Mouse (Mus musculus) hindbrain, embryonic 12.5 days (tissue): Measurements from ENCODE around the gene Snx14. TPM values are rescaled to one million over a fixed set of nuclear protein-coding genes. Genes with fewer than 3 reads are reported as not detected.
"Not testable (repeated sequence)": the region's sequence is repeated elsewhere in the genome, so short reads cannot be mapped to it uniquely, and the experiment has no call there.

Experiments used
- ATAC-seq: fragments of 200-750 bp; cut with Nextera tagmentation; 2 replicates; pipeline ENCODE4 v1.8.0; 2017; ENCODE audit warnings: moderate TSS enrichment; ENCODE audit not compliant: low FRiP score
- H3K27ac ChIP-seq: fragments of 300-500 bp; sonication (generic); 2 replicates; pipeline ENCODE4 v1.5.1; 2016; ENCODE audit warnings: mild to moderate bottlenecking
- H3K27me3 ChIP-seq: fragments of 300-500 bp; sonication (generic); 2 replicates; pipeline ENCODE4 v1.6.1; 2016; ENCODE audit warnings: mild to moderate bottlenecking
- H3K36me3 ChIP-seq: fragments of 300-500 bp; sonication (generic); 2 replicates; pipeline ENCODE4 v1.6.1; 2016; ENCODE audit warnings: mild to moderate bottlenecking
- H3K4me1 ChIP-seq: fragments of 300-500 bp; sonication (generic); 2 replicates; pipeline ENCODE4 v1.6.1; 2016
- H3K4me2 ChIP-seq: fragments of 300-500 bp; sonication (generic); replicated peaks from 2 replicates; pipeline ENCODE4 v1.6.1; 2016; ENCODE audit warnings: mild to moderate bottlenecking
- H3K4me3 ChIP-seq: fragments of 300-500 bp; sonication (generic); 2 replicates; pipeline ENCODE4 v1.5.1; 2016; ENCODE audit warnings: mild to moderate bottlenecking
- H3K9ac ChIP-seq: fragments of 300-500 bp; sonication (generic); 2 replicates; pipeline ENCODE4 v1.6.1; 2016; ENCODE audit warnings: mild to moderate bottlenecking, moderate library complexity
- H3K9me3 ChIP-seq: fragments of 300-500 bp; sonication (generic); replicated peaks from 2 replicates; pipeline ENCODE4 v1.6.1; 2016; ENCODE audit warnings: mild to moderate bottlenecking
- WGBS: fragments of 180-500 bp; shearing (Covaris S2); methylation state at CpG from one replicate; pipeline ENCODE4 v1.1.7; 2016; 5-methylcytosine and 5-hydroxymethylcytosine counted together
- polyA plus RNA-seq: library from polyadenylated mRNA; unstranded; fragments of >200 nt; fragmentation: Nextera tagmentation; extraction: Ambion mirVana; gene quantifications from 2 replicates; pipeline ENCODE4 v1.2.1, GENCODE M21; 2016

The Snx14 gene
- 24.8 and 26.5 TPM in 2 replicates for polyA plus RNA-seq

DNA sequence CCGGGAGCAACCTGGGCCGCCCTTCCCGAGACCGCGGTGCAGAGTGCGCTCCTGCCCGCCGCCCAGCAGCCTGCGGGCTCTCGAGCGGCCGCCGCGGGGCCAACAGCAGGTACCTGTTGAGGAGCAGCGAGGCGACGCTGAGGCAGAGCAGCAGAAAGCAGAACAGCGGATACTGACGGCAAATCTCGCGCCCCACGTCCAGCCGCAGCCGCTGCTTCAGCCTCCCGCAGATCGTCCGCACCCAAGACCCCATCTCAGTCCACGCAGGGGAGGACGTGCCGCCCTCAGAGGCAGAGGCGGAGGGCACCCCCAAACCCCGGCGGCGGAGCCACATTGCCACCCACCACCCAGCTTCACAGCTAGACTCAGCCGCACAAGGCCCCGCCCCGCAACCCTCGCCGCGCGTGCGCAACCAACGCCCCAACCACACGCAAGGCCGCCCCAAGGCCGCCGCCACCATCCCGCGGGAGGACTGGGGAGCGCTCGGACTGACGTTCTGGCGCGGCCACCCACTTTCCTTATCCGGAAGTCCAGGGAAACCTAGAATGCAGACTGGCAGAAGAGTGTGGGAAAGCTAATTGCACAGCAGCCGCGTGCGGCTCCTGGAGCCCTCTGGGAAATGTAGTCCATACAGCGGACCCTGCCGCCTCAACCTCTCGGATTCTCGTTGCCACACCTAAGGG is at the start of gene Snx14:
Snx14 (minus strand) TSS at position 404 of the 683 bp plus-strand sequence.
- Histone ChIP-seq H3K9me3 (no peaks in the 10 kb centered on the region), H3K27ac (peak within 1 kb of the TSS; percentile 88), H3K4me1 (peaks cover 5% of the 10 kb centered on the region), H3K4me2 (peak within 1 kb of the TSS; percentile 90), H3K36me3 (no peaks in the 10 kb centered on the region), H3K27me3 (no peaks in the 10 kb centered on the region), H3K9ac (peak within 1 kb of the TSS; percentile 81), H3K4me3 (peak within 1 kb of the TSS; percentile 71)
- ATAC-seq = peak; percentile 98
- under 1% methylated on average over 62 of the region's 62 CpGs for WGBS

GRCm38 (mm10) chr9:88484531-88484930 is 45.8 kb upstream of the Snx14 start:
- no peaks in the 10 kb centered on the region for H3K9me3 ChIP-seq
- WGBS = 51% methylated on average over 6 of the region's 6 CpGs
- ATAC-seq = no peak
- H3K9ac ChIP-seq = no peak overlapping the region
- peaks cover 10% of the 10 kb centered on the region for H3K4me1 ChIP-seq
- no peaks in the 10 kb centered on the region for H3K27me3 ChIP-seq
- H3K27ac ChIP-seq = no peak overlapping the region
- no peak overlapping the region for H3K4me3 ChIP-seq
- no peaks in the 10 kb centered on the region for H3K36me3 ChIP-seq
- no peak overlapping the region for H3K4me2 ChIP-seq

DNA sequence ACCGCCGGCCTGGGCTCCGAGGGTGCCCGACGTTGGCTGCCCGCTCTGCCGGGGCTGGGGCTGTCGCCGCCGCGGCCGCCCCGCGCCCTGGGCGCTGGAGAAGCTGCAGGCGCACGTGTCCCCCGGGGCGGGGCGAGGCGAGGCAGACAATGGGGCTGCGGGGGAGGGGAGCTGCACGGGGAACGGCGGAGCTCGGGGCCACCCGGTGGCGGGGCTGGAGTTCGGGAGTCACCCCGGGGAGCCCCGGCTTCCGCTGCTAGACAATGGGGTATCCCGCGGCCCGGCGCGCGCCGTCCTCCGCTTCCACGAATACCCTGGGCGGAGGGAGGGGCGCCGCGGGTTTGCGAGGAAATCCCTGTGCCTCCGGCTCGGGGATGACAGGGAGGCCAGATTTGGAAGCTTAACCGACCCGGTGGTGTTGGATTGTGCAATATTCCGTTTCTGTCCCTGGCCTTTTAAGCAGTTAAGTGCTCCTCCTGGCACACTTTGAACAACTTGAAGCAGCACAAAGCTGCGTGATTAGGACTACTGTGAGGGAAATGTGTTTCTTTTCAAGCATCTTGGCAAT is 44.2 kb upstream of the Snx14 start:
- WGBS = under 1% methylated on average over 39 of the region's 52 CpGs
- Histone ChIP-seq H3K4me2 (peak overlapping the region; percentile 57), H3K4me3 (peak overlapping the region; percentile 100), H3K27me3 (no peaks in the 10 kb centered on the region), H3K9ac (peak overlapping the region; percentile 99), H3K27ac (peak overlapping the region; percentile 100), H3K4me1 (peaks cover 10% of the 10 kb centered on the region), H3K9me3 (no peaks in the 10 kb centered on the region), H3K36me3 (no peaks in the 10 kb centered on the region; the same call in 1 of the 2 replicates)
- no peak for ATAC-seq

DNA sequence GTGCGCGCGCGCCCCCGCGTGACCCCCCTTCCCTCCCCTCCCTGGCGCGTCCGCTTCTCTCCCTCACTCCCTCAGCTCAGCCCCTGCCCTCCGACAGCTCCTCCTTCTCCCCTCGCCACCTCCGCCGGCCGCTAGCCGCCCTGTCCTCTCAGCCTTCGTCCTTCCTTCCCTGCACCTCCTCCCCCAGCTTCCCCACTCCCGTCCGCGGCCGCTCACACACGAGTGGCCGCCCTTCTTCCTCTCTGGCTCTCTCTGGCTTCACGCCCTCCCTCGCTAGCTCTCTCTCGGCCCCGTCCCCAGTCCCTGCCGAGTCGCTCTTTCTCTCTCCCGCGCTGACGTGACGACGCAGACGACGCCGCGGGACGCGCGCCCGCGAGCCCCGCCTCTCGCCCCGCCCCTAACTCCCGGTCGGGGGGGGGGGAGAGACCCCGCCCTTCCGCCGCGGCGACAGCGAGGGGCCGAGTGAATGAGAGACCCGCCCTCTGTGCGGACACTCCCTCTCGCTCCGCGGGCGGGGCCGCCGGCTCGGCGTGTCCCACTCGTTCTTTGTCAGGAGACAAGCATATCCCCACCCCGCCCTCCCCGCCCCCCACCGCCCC is 43.6 kb upstream of the Snx14 start, which contains the start of gene Syncrip:
Syncrip (minus strand) TSS at position 345 of the 599 bp plus-strand sequence.
- peak; percentile 97 for ATAC-seq
- Histone ChIP-seq H3K27ac (peak within 1 kb of the TSS; percentile 100), H3K4me3 (peak within 1 kb of the TSS; percentile 100), H3K9ac (peak within 1 kb of the TSS; percentile 99), H3K4me1 (peaks cover 12% of the 10 kb centered on the region), H3K4me2 (peak within 1 kb of the TSS; percentile 77)
- H3K9me3 ChIP-seq, H3K36me3 ChIP-seq, H3K27me3 ChIP-seq: not testable (repeated sequence)
- under 1% methylated on average over 39 of the region's 68 CpGs for WGBS

DNA sequence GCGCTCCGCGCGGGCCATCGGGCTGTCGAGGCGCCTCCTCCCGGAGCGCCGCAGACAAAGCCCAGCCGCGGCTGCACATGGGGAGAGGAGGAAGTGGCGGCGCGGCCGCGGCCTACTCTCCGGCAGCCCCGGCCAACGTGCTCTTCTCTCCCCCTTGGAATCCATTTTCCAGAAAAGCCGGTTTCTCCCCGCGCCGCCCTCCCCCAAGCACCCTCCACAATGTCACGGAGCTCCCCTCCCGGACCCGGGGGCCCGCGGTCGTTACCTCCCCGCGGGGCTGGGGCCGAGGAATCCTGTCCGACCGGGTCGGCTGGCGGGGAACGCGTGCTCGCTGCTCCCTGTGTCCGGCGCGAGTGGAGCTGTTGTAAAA is 43.0 kb upstream of the Snx14 start:
- WGBS = under 1% methylated on average over 40 of the region's 43 CpGs
- no peaks in the 10 kb centered on the region for H3K9me3 ChIP-seq
- H3K36me3 ChIP-seq = peaks cover 7% of the 10 kb centered on the region
- no peaks in the 10 kb centered on the region for H3K27me3 ChIP-seq
- peak overlapping the region; percentile 77 for H3K4me2 ChIP-seq
- H3K27ac ChIP-seq = peak overlapping the region; percentile 100
- ATAC-seq = no peak
- peak overlapping the region; percentile 99 for H3K9ac ChIP-seq
- H3K4me3 ChIP-seq = peak overlapping the region; percentile 100
- H3K4me1 ChIP-seq = peaks cover 12% of the 10 kb centered on the region

DNA sequence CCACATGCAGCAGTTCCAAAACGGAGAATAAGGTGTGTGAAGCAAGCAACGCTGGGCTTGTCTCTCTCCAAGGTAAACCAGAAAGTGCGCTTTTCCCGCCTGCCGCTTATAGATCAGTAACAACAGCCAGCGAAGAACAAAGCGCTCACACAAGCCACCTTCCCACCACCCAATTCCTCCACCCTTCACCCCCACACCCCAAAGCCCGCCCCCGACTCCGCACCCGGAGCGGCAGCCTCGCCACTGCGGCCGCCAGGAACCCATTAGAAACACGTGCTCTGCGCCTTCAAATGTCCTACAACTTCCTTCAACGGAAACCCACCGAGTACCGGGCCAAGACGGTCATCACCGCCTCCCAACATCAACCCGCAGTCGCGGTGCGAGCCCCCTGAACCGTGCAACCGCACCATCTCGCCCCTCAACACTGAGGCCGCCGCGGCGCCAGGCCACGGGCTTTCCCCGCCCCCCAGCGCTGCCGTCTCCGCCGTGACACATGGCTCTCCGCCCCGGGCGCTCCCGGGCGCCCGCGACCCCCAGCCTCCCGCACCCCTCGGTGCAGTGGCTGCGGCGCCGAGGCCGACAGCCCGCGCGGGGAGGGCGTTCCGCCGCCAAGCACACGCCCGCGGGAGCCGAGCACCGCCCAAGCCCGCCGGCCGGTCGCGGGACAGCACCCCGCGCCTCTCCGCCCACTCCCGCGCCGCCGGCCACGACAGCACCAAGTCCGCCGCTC is 42.5 kb upstream of the Snx14 start:
- WGBS = under 1% methylated on average over 68 of the region's 78 CpGs
- peak overlapping the region; percentile 99 for H3K9ac ChIP-seq
- peak; percentile 9 for ATAC-seq

DNA sequence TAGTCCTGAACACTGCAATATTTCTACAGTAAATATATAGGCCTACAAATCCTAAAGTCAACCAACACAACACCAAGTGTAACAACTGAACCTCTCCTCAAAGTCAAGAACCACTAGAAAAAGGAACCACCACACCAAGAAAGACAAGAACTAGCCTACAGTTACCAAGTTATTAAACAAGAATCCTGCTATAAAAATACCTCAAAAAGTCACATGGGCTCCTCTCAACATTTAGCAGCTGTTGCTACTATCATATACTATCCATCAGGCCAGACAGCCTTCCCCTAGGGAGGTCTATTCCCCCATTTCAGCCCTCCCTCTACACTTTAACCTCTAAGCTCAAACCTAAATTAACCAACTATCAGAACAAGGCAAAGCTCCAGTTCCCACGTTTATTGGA is 41.4 kb upstream of the Snx14 start:
- ATAC-seq = no peak
- Histone ChIP-seq H3K4me3 (peak overlapping the region; percentile 100), H3K4me1 (peaks cover 12% of the 10 kb centered on the region), H3K4me2 (peak overlapping the region; percentile 77), H3K36me3 (peaks cover 7% of the 10 kb centered on the region), H3K9me3 (no peaks in the 10 kb centered on the region), H3K27me3 (no peaks in the 10 kb centered on the region), H3K9ac (peak overlapping the region; percentile 99), H3K27ac (no peak overlapping the region)
- 6% methylated on average over 1 of the region's 1 CpGs for WGBS

More for the DNA sequence above, 42.5 kb upstream of the Snx14 start:
- Histone ChIP-seq H3K27ac (peak overlapping the region; percentile 100), H3K27me3 (no peaks in the 10 kb centered on the region), H3K9me3 (no peaks in the 10 kb centered on the region), H3K4me2 (peak overlapping the region; percentile 77), H3K36me3 (peaks cover 7% of the 10 kb centered on the region), H3K4me3 (peak overlapping the region; percentile 100), H3K4me1 (peaks cover 12% of the 10 kb centered on the region)

GRCm38 (mm10) chr9:88476138-88476537 is 37.4 kb upstream of the Snx14 start:
- no peaks in the 10 kb centered on the region for H3K9me3 ChIP-seq
- no peak overlapping the region for H3K4me2 ChIP-seq
- H3K36me3 ChIP-seq = peaks cover 31% of the 10 kb centered on the region
- no peak overlapping the region for H3K9ac ChIP-seq
- 35% methylated on average over 1 of the region's 1 CpGs for WGBS
- no peaks in the 10 kb centered on the region for H3K27me3 ChIP-seq
- H3K27ac ChIP-seq = no peak overlapping the region
- H3K4me3 ChIP-seq = no peak overlapping the region
- no peak for ATAC-seq
- peaks cover 8% of the 10 kb centered on the region for H3K4me1 ChIP-seq

GRCm38 (mm10) chr9:88461017-88461416 is 22.3 kb upstream of the Snx14 start:
- not testable (repeated sequence) for H3K9ac ChIP-seq, H3K27me3 ChIP-seq, ATAC-seq, H3K27ac ChIP-seq, H3K4me1 ChIP-seq, H3K4me2 ChIP-seq, H3K4me3 ChIP-seq, H3K9me3 ChIP-seq
- WGBS = 79% methylated on average over 2 of the region's 4 CpGs
- H3K36me3 ChIP-seq = peaks cover 42% of the 10 kb centered on the region

DNA sequence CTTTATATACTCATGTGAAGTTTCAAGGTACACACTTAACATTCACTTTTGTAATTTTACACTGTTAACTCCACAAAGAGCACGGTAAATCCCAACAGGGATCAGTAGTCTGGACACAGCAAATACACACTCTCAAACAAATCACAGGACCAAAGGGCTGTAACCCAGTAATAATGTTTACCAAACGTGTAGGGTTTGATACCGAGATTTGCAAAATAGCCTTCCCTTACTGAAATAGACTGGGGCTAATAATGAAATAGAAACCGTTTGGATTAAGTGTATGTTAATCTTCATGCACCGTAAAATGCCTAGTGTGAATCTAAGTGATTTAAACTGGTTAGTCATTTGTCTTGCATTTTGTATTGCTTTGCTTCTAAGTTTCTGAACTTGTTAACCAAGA is 1.2 kb upstream of the Snx14 start:
- no peak for ATAC-seq
- peaks cover 5% of the 10 kb centered on the region for H3K4me1 ChIP-seq
- no peak overlapping the region for H3K4me3 ChIP-seq
- H3K27ac ChIP-seq = no peak overlapping the region
- no peaks in the 10 kb centered on the region for H3K9me3 ChIP-seq
- 31% methylated on average over 5 of the region's 5 CpGs for WGBS
- no peak overlapping the region for H3K9ac ChIP-seq
- H3K36me3 ChIP-seq = 0 out of 2 replicates have a peak, but pooled peaks cover 5% of the 10 kb centered on the region
- H3K27me3 ChIP-seq = no peaks in the 10 kb centered on the region
- H3K4me2 ChIP-seq = peak overlapping the region; percentile 90

GRCm38 (mm10) chr9:88439238-88439600 is 461 bp upstream of the Snx14 start:
- ATAC-seq = no peak
- Histone ChIP-seq H3K9ac (peak overlapping the region; percentile 81), H3K27me3 (no peaks in the 10 kb centered on the region), H3K4me1 (peaks cover 5% of the 10 kb centered on the region), H3K4me2 (peak overlapping the region; percentile 90), H3K4me3 (peak overlapping the region; percentile 71), H3K36me3 (no peaks in the 10 kb centered on the region), H3K27ac (peak overlapping the region; percentile 88), H3K9me3 (no peaks in the 10 kb centered on the region)
- WGBS = under 1% methylated on average over 17 of the region's 17 CpGs

GRCm38 (mm10) chr9:88438237-88438554 is 562 bp downstream of the Snx14 start:
- Histone ChIP-seq H3K4me2 (peak overlapping the region; percentile 90), H3K9me3 (no peaks in the 10 kb centered on the region), H3K9ac (peak overlapping the region; percentile 81), H3K4me3 (peak overlapping the region; percentile 71), H3K4me1 (peaks cover 5% of the 10 kb centered on the region), H3K27me3 (no peaks in the 10 kb centered on the region), H3K27ac (peak overlapping the region; percentile 88), H3K36me3 (no peaks in the 10 kb centered on the region)
- 2% methylated on average over 15 of the region's 15 CpGs for WGBS
- peak; percentile 12; the same call in 1 of the 2 replicates for ATAC-seq
